Mouse (Mus musculus): ENCODE results near the gene Il12rb2. TPM values are rescaled to one million over a fixed set of nuclear protein-coding genes. Genes with fewer than 3 reads are reported as not detected.

Il12rb2 gene
- polyA plus RNA-seq, 1 experiment: 1.3 TPM

DNA sequence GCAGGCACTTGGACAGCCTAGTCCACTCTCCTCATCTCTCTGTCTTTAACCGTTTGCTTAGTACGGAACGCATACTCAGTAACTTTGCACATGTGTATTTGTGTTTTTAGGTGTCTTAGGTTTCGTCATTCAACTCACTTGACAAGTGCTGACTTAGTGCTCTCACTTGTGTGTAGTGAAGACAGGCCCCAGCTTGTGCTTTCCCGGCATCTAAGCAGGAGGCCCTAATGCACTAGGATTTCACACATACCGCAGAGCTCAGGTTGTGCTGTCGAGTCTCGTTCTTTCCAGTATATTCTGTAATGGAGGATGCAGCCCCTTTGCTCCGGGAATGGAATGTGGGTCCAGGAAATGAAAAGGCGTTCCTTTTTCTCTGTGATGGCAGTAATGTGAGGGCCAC, 72.8 kb downstream of the Il12rb2 start:
- WGBS: 90% methylated on average over 10 of the region's 10 CpGs
- TF ChIP-seq POLR2A (IDR thresholded peaks at IDR 0.05; ENCODE audit: borderline replicate concordance, control insufficient read depth, low read depth, low read length) (no peak), CTCF (IDR thresholded peaks at IDR 0.05; ENCODE audit: control insufficient read depth, insufficient read depth, low read length) (no peak)
- Histone ChIP-seq H3K4me1 (ENCODE audit: control insufficient read depth, insufficient read depth, low read length) (no peaks in the 10 kb centered on the region), H3K4me3 (replicated peaks; ENCODE audit: control insufficient read depth, low read depth, low read length) (no peak overlapping the region), H3K27ac (ENCODE audit: control insufficient read depth, insufficient read depth, low read depth, low read length, poor library complexity) (no peak overlapping the region)

GRCm38 (mm10) chr6:67302471-67302870, 73.5 kb downstream of the Il12rb2 start:
- H3K4me3 ChIP-seq (replicated peaks; ENCODE audit: control insufficient read depth, low read depth, low read length): no peak overlapping the region
- 76% methylated on average over 4 of the region's 4 CpGs for WGBS
- H3K4me1 ChIP-seq (ENCODE audit: control insufficient read depth, insufficient read depth, low read length): no peaks in the 10 kb centered on the region
- TF ChIP-seq POLR2A (IDR thresholded peaks at IDR 0.05; ENCODE audit: borderline replicate concordance, control insufficient read depth, low read depth, low read length) (no peak), CTCF (IDR thresholded peaks at IDR 0.05; ENCODE audit: control insufficient read depth, insufficient read depth, low read length) (no peak)
- H3K27ac ChIP-seq (ENCODE audit: control insufficient read depth, insufficient read depth, low read depth, low read length, poor library complexity): no peak overlapping the region

DNA sequence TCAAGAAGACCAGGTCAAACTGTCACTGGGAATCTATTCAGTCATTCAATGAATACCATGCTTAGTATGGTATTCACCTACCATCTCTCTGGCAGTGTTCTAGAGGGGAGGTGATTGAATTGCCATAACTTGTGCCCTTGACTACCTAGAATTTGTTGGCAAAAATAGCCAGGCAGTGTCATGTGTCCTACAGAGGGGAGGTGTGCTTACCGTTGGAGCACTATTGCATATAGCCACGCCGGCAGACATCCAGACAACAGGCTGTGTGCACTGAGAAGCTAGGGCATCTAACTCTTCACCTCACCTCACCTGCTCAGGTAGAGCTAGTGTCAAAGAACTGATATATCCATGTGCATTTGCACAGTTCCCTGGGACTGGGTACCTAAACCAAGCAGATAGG, 74.8 kb downstream of the Il12rb2 start:
- WGBS: 96% methylated on average over 3 of the region's 3 CpGs
- no peaks in the 10 kb centered on the region for H3K4me1 ChIP-seq (ENCODE audit: control insufficient read depth, insufficient read depth, low read length)
- no peak overlapping the region for H3K27ac ChIP-seq (ENCODE audit: control insufficient read depth, insufficient read depth, low read depth, low read length, poor library complexity)
- H3K4me3 ChIP-seq (replicated peaks; ENCODE audit: control insufficient read depth, low read depth, low read length): no peak overlapping the region
- TF ChIP-seq CTCF (IDR thresholded peaks at IDR 0.05; ENCODE audit: control insufficient read depth, insufficient read depth, low read length) (no peak), POLR2A (IDR thresholded peaks at IDR 0.05; ENCODE audit: borderline replicate concordance, control insufficient read depth, low read depth, low read length) (no peak)

GRCm38 (mm10) chr6:67300710-67301163, 75.3 kb downstream of the Il12rb2 start:
- 80% methylated on average over 6 of the region's 6 CpGs for WGBS
- H3K4me1 ChIP-seq (ENCODE audit: control insufficient read depth, insufficient read depth, low read length): no peaks in the 10 kb centered on the region
- H3K4me3 ChIP-seq (replicated peaks; ENCODE audit: control insufficient read depth, low read depth, low read length): no peak overlapping the region
- no peak for TF ChIP-seq CTCF (IDR thresholded peaks at IDR 0.05; ENCODE audit: control insufficient read depth, insufficient read depth, low read length)
- TF ChIP-seq POLR2A (IDR thresholded peaks at IDR 0.05; ENCODE audit: borderline replicate concordance, control insufficient read depth, low read depth, low read length): no peak
- H3K27ac ChIP-seq (ENCODE audit: control insufficient read depth, insufficient read depth, low read depth, low read length, poor library complexity): no peak overlapping the region

GRCm38 (mm10) chr6:67300300-67300699, 75.7 kb downstream of the Il12rb2 start:
- TF ChIP-seq CTCF (IDR thresholded peaks at IDR 0.05; ENCODE audit: control insufficient read depth, insufficient read depth, low read length) (no peak), POLR2A (IDR thresholded peaks at IDR 0.05; ENCODE audit: borderline replicate concordance, control insufficient read depth, low read depth, low read length) (no peak)
- Histone ChIP-seq H3K27ac (ENCODE audit: control insufficient read depth, insufficient read depth, low read depth, low read length, poor library complexity) (no peak overlapping the region), H3K4me1 (ENCODE audit: control insufficient read depth, insufficient read depth, low read length) (no peaks in the 10 kb centered on the region), H3K4me3 (replicated peaks; ENCODE audit: control insufficient read depth, low read depth, low read length) (no peak overlapping the region)
- 82% methylated on average over 4 of the region's 4 CpGs for whole genome bisulfite sequencing

- Histone ChIP-seq H3K4me3 (replicated peaks; ENCODE audit: control insufficient read depth, low read depth, low read length) (no peak overlapping the region), H3K27ac (ENCODE audit: control insufficient read depth, insufficient read depth, low read depth, low read length, poor library complexity) (no peak overlapping the region), H3K4me1 (ENCODE audit: control insufficient read depth, insufficient read depth, low read length) (no peaks in the 10 kb centered on the region)
- WGBS: 84% methylated on average over 5 of the region's 5 CpGs
- TF ChIP-seq CTCF (IDR thresholded peaks at IDR 0.05; ENCODE audit: control insufficient read depth, insufficient read depth, low read length) (no peak), POLR2A (IDR thresholded peaks at IDR 0.05; ENCODE audit: borderline replicate concordance, control insufficient read depth, low read depth, low read length) (no peak)
Observed at GRCm38 (mm10) chr6:67298742-67299141, 77.2 kb downstream of the Il12rb2 start.

DNA sequence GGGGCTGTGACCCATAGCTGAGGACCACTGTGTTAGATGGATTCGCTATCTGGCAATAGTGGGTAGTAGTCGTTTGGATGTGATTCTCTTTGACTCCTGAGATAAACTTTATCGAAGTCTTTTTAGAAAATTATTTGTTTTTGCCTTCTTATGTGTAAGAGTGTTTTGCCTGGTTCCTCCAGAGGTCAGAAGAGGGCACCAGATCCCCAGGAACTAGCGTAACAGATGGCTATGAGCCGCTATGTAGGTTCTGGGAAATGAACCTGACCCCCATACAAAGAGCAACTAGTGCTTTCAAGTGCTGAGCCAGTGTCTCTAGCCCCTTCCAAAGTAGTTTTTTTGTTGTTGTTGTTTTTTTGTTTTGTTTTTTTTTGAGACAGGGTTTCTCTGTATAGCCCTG, 79.9 kb downstream of the Il12rb2 start:
- WGBS: 64% methylated on average over 5 of the region's 5 CpGs
- no peak overlapping the region for H3K27ac ChIP-seq (ENCODE audit: control insufficient read depth, insufficient read depth, low read depth, low read length, poor library complexity)
- no peak for TF ChIP-seq POLR2A (IDR thresholded peaks at IDR 0.05; ENCODE audit: borderline replicate concordance, control insufficient read depth, low read depth, low read length)
- 0 out of 2 replicates have a peak, but pooled peaks have one; percentile 12 for TF ChIP-seq CTCF (IDR thresholded peaks at IDR 0.05; ENCODE audit: control insufficient read depth, insufficient read depth, low read length)
- H3K4me3 ChIP-seq (replicated peaks; ENCODE audit: control insufficient read depth, low read depth, low read length): no peak overlapping the region
- no peaks in the 10 kb centered on the region for H3K4me1 ChIP-seq (ENCODE audit: control insufficient read depth, insufficient read depth, low read length)

GRCm38 (mm10) chr6:67292042-67292623, 83.9 kb downstream of the Il12rb2 start:
- no peak overlapping the region for H3K27ac ChIP-seq (ENCODE audit: control insufficient read depth, insufficient read depth, low read depth, low read length, poor library complexity)
- no peaks in the 10 kb centered on the region for H3K4me1 ChIP-seq (ENCODE audit: control insufficient read depth, insufficient read depth, low read length)
- no peak for TF ChIP-seq POLR2A (IDR thresholded peaks at IDR 0.05; ENCODE audit: borderline replicate concordance, control insufficient read depth, low read depth, low read length)
- no peak for TF ChIP-seq CTCF (IDR thresholded peaks at IDR 0.05; ENCODE audit: control insufficient read depth, insufficient read depth, low read length)
- no peak overlapping the region for H3K4me3 ChIP-seq (replicated peaks; ENCODE audit: control insufficient read depth, low read depth, low read length)
- 74% methylated on average over 5 of the region's 5 CpGs for WGBS

DNA sequence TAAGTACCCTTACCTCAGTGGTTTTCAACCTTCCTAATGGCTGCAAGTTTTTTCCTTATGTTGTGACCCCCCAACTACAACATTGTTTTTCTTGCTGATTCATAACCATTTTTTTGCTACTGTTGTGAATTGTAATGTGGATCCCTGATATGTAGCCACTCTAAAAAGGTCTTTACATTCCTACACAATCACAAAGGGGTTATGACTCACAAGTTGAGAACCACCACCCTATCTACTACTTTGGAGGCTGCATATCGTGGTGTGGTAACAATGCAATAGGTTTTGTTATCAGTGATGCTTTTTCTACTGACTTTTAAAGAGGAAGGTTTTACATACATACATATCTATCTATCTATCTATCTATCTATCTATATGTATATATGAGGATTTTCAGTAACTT, 93.1 kb downstream of the Il12rb2 start:
- 64% methylated on average over 1 of the region's 1 CpGs for WGBS
- Histone ChIP-seq H3K27ac (ENCODE audit: control insufficient read depth, insufficient read depth, low read depth, low read length, poor library complexity) (no peak overlapping the region), H3K4me3 (replicated peaks; ENCODE audit: control insufficient read depth, low read depth, low read length) (no peak overlapping the region), H3K4me1 (ENCODE audit: control insufficient read depth, insufficient read depth, low read length) (no peaks in the 10 kb centered on the region; the same call in 1 of the 2 replicates)
- no peak for TF ChIP-seq POLR2A (IDR thresholded peaks at IDR 0.05; ENCODE audit: borderline replicate concordance, control insufficient read depth, low read depth, low read length)
- TF ChIP-seq CTCF (IDR thresholded peaks at IDR 0.05; ENCODE audit: control insufficient read depth, insufficient read depth, low read length): no peak

Data from bone marrow, adult 2 months (tissue).